Mouse (Mus musculus) CH12F3 (cell line): ENCODE data around the gene Hist2h3c1.
"Not testable (repeated sequence)": the region's sequence is repeated elsewhere in the genome, so short reads cannot be mapped to it uniquely, and the experiment has no call there.

Source experiments
- in situ Hi-C: fragments of 300-500 bp; cut with MboI; formaldehyde crosslinking; loops from 2 replicates; pipeline ENCODE4 v1.14.3; 2020; ENCODE audit warnings: low sequenced_read_pairs

Hist2h3c1 gene

GRCm38 (mm10) chr3:96246427-96246856 is at the start of gene Hist2h3c1:
Hist2h3c1 (plus strand) TSS chr3:96246685.
- in situ Hi-C loops, result not testable (repeated sequence)

- in situ Hi-C loops, result no loop called here
Measured at GRCm38 (mm10) chr3:96197129-96197749, 49.2 kb upstream of the Hist2h3c1 start.

GRCm38 (mm10) chr3:96198181-96198580 is 48.3 kb upstream of the Hist2h3c1 start:
- in situ Hi-C loops, result no loop called here

GRCm38 (mm10) chr3:96198601-96199251 is 47.8 kb upstream of the Hist2h3c1 start:
- in situ Hi-C loops, result not testable (repeated sequence)

- in situ Hi-C loops, result no loop called here
Measured at GRCm38 (mm10) chr3:96199731-96200130, 46.8 kb upstream of the Hist2h3c1 start.

- in situ Hi-C loops, result no loop called here
Measured at GRCm38 (mm10) chr3:96207819-96208218, 38.7 kb upstream of the Hist2h3c1 start.

- in situ Hi-C loops, result no loop called here
Measured at GRCm38 (mm10) chr3:96209242-96209641, 37.2 kb upstream of the Hist2h3c1 start.

GRCm38 (mm10) chr3:96219191-96219641 is 27.3 kb upstream of the Hist2h3c1 start:
- in situ Hi-C loops, result no loop called here

GRCm38 (mm10) chr3:96219661-96220130 is 26.8 kb upstream of the Hist2h3c1 start, which contains the start of the genes Bola1 and Hist2h2ab:
Bola1 (minus strand) TSS chr3:96219709.
Hist2h2ab (plus strand) TSS chr3:96219865.
- in situ Hi-C loops, result no loop called here

GRCm38 (mm10) chr3:96220131-96220764 is 26.2 kb upstream of the Hist2h3c1 start:
- in situ Hi-C loops, result not testable (repeated sequence)

GRCm38 (mm10) chr3:96220765-96221639 is 25.5 kb upstream of the Hist2h3c1 start, which contains the start of the genes Hist2h2ac and Hist2h2be:
Hist2h2ac (minus strand) TSS chr3:96220880.
Hist2h2be (plus strand) TSS chr3:96221119.
- in situ Hi-C loops, result no loop called here

- in situ Hi-C loops, result no loop called here
Measured at GRCm38 (mm10) chr3:96221640-96222038, 24.8 kb upstream of the Hist2h3c1 start.

- in situ Hi-C loops, result no loop called here
Measured at GRCm38 (mm10) chr3:96222774-96223173, 23.7 kb upstream of the Hist2h3c1 start.

GRCm38 (mm10) chr3:96225421-96225820 is 21.1 kb upstream of the Hist2h3c1 start:
- in situ Hi-C loops, result no loop called here

GRCm38 (mm10) chr3:96226695-96227648 is 19.5 kb upstream of the Hist2h3c1 start:
- in situ Hi-C loops, result no loop called here

- in situ Hi-C loops, result no loop called here
Measured at GRCm38 (mm10) chr3:96228828-96229227, 17.7 kb upstream of the Hist2h3c1 start.

GRCm38 (mm10) chr3:96230404-96230803 is 16.1 kb upstream of the Hist2h3c1 start:
- in situ Hi-C loops, result no loop called here

- in situ Hi-C loops, result no loop called here
Measured at GRCm38 (mm10) chr3:96230910-96231757, 15.4 kb upstream of the Hist2h3c1 start.

GRCm38 (mm10) chr3:96231758-96232120 is 14.7 kb upstream of the Hist2h3c1 start:
- in situ Hi-C loops, result no loop called here
